Mouse (Mus musculus) testis, postnatal 10 days (tissue): Measurements from ENCODE around the gene Skil.
A peak's percentile ranks its signal among the peaks of the same experiment; 100 is the strongest.
"Not testable (repeated sequence)": the region's sequence is repeated elsewhere in the genome, so short reads cannot be mapped to it uniquely, and the experiment has no call there.

ENCODE experiments used
- DNase-seq: peaks from one replicate; pipeline ENCODE4 v3.0.0; 2021; ENCODE audit warnings: low spot score

Skil gene

GRCm38 (mm10) chr3:31129766-31130165 lies 34.9 kb downstream of the Skil start:
- no peak for DNase-seq

DNA sequence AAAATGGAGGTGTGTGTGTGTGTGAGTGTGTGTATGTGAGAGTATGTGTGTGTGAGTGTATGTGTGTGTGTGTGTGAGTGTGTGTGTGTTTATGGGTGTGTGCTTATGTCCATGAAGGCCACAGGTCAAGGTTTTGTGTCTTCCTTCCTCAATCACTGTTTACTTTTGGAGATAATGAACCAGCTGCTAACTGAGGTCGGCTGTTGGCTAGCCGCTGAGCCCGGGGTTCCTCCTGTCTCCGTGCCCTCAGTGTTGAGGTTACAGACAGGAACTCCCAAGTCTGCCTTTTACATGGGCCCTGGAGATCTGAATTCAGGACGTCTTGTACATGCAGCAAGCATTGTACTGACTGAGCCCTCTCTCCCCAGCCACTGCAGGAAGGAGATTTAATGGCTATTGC lies 38.8 kb downstream of the Skil start:
- DNase-seq = no peak

- DNase-seq = no peak
These were observed 39.4 kb downstream of the Skil start for GRCm38 (mm10) chr3:31134246-31134645.

GRCm38 (mm10) chr3:31134696-31135095 lies 39.8 kb downstream of the Skil start:
- DNase-seq = no peak

DNA sequence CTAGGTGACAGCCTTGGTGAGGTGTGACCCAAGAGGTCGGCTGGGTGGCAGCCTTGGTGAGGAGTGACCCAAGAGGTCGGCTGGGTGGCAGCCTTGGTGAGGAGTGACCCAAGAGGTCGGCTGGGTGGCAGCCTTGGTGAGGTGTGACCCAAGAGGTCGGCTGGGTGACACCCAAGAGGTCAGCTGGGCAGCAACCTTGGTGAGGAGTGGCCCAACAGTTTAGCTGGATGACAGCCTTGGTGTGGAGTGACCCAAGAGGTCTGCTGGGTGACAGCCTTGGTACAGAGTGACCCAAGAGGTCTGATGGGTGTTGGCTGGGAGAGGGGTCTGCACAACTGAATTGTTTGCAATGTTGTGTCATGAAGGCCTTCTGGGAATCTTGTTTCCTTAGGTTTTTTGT lies 41.7 kb downstream of the Skil start:
- DNase-seq = peak; percentile 35

GRCm38 (mm10) chr3:31138454-31139424 lies 43.9 kb downstream of the Skil start:
- DNase-seq = peak; percentile 84

- no peak for DNase-seq
These were observed 46.8 kb downstream of the Skil start for GRCm38 (mm10) chr3:31141621-31142020.

DNA sequence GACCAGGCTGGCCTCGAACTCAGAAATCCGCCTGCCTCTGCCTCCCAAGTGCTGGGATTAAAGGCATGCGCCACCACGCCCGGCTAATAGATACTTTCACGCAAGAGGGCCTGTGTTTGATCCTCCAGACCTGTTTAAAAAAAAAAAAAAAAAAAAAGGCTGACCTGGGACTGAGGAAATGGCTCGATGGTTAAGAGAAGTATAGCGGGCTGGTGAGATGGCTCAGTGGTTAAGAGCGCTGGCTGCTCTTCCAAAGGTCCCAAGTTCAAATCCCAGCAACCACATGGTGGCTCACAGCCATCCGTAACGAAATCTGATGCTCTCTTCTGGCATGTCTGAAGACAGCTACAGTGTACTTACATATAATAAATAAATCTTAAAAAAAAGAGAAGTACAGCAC lies 50.4 kb downstream of the Skil start:
- DNase-seq = not testable (repeated sequence)

GRCm38 (mm10) chr3:31145641-31146290 lies 50.9 kb downstream of the Skil start:
- DNase-seq = peak; percentile 73

DNA sequence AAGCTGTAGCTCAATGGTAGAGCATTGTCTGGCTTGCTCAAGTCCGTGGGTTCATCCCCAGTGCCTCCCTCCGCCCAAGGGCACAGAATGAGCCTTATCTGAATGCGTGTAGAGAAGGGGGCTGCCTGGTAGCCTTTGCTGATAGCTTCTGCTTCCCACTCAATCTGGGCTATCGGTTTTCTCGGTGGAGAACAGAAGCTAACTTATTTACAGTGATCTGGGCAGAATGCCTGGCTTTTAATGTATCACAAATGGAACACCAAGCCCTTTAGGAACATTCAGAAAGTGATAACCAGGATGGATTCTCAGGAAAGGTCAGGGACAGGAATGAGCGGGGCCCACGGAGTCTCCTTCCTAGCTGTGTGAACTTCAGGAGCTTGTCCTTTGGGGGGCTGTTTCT lies 53.7 kb downstream of the Skil start:
- no peak for DNase-seq

DNA sequence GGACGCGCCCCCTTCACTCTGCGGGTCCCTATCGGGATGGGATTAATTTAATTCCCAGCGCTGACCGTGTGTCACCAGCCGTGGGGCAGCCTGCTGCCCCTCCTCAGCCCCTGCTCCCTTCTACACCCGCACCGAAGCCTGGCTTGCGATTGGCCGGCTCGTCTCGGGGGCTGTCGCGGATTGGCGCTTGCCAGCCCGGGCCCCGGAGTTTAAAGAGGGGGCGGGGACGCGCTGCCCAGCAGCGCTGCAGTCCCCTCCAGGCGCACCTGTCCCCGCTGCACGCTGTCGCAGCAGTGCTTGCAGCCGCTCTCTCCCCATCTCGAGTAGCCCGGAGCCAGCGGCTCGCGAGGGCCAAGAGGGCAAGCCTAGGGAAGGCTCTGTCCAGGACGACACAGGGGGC lies 54.8 kb downstream of the Skil start, which contains the start of gene Cldn11:
Gene Cldn11, plus strand, starts transcription at position 215 of the 400 bp plus-strand sequence.
- peak; percentile 87 for DNase-seq

- peak; percentile 87 for DNase-seq
These were observed 57.2 kb downstream of the Skil start for GRCm38 (mm10) chr3:31152108-31152507.

- no peak for DNase-seq
These were observed 61.3 kb downstream of the Skil start for GRCm38 (mm10) chr3:31156126-31156525.

DNA sequence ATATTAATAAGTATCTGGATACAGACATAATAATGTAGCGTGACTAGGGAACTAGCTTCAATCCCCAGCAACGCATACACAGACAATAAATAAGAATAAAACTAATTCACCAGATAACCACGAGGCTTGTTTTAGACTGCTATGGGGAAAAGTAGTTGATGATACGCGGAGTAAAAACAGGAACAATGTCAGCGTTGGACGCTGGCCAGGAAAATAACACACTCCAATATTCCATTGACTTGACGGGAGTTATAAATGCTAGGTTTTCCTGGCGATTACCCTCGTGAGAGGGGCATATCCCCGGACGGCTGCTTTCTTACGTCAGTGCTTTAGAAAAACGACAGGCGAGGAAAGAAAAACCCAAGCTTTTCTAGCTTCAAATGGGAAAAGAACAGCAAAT lies 62.9 kb downstream of the Skil start:
- no peak for DNase-seq

DNA sequence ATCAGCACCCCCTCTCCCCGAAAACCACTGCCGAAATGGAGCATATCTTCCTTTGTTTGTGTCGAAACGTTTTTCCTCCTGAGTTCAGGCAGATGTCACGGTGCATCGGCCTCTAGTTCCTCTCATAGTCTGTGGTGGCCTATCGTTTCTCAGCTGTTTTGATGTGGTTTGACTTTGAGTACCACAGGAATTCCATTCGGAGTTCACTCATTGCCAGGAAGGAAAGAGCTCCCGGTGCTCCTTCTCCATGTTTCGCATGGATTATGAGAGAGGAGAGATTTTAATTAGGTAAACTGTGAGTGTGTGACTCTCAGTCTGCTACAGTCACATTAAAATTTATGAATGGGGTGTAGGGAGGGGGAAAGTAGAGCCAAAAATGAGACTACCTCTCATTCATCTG lies 65.2 kb downstream of the Skil start:
- no peak for DNase-seq

DNA sequence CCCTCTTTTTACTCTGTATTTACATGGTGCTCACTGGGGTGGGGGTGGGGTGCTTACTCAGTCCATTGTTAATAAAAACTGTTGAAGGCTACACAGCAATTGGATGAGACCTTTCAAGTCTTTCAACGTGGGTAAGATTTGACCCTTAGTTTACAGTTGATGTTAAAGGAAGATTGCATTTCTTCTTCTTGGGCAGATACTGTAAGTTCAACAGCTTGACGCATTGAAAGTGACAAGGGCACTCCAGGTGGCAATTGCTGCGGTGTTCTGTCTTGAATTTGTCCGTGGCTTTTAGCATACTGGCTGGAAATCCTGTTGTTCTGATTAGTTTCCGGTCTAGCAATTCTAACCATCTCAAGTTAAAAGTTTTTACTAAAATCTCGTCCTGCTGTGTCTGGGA lies 66.5 kb downstream of the Skil start:
- no peak for DNase-seq

- DNase-seq = no peak
These were observed 68.0 kb downstream of the Skil start for GRCm38 (mm10) chr3:31162860-31163259.

- DNase-seq = no peak
These were observed 70.9 kb downstream of the Skil start for GRCm38 (mm10) chr3:31165803-31166202.

GRCm38 (mm10) chr3:31166365-31166871 lies 71.6 kb downstream of the Skil start:
- DNase-seq = no peak
